Mouse (Mus musculus): ENCODE results near the gene Nanos3.

Nanos3 gene

DNA sequence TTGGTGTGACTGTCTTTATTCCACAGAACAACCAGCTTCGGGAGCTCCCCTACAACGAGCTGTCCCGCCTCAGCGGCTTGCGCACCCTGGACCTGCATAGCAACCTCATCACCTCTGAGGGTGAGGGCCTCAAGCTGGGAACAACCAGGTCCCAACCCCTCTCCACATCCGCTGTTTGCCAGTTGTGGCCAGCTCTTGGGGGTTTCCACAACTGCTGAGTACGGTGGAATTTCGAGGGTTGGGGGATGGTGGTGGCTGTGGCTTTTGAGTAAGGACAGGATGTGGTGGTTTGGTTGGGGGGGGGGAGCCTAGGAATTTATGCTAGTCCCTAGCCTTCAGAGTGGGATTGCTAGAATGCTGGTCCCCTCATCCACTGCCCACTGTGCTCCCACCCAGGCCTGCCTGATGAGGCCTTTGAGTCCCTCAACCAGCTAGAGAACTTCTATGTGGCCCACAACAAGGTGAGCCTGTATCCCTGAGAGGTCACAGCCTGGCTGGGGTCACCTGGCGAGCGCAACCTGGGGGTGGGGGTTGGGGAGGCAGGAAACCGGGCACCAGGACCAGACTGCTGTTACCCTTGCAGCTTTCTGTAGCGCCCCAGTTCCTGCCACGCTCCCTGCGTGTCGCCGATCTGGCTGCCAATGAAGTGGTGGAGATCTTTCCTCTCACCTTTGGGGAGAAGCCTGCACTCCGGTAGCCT, 57.7 kb downstream of the Nanos3 start:
- DNase-seq (ENCODE audit: low read depth), result no peak

DNA sequence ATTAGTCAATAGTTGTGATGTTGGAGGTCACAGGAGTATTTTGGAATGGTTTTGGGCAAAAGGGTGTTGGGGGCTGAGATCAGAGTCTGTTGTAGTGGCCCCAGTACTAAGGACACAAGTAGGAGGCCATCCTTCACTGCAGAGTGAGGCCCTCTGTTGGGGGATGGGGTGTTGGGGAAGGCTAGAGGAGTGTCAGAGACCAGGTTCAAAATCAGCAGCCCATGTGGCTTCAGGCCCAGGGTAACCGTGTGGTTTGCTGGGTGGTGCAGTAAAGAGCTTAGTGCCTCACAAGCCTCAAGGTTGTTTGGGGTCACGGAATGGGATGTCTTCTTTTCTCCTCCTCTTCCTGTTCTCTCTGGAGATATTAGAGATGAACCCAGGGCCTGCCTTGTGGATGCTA, 58.3 kb downstream of the Nanos3 start:
- DNase-seq (ENCODE audit: low read depth), result no peak

- peak; percentile 82 for DNase-seq (ENCODE audit: low read depth)
Measured at GRCm38 (mm10) chr8:84125656-84126055, 59.4 kb downstream of the Nanos3 start, which contains the start of gene Podnl1. Gene Podnl1 (plus strand): TSS chr8:84125989.

Data from fibroblast of lung, adult 2 months (primary cell).